Mouse (Mus musculus) lung, adult 2 months (tissue): ENCODE data around the gene Gm4353. TPM values are rescaled to one million over a fixed set of nuclear protein-coding genes. Genes with fewer than 3 reads are reported as not detected.
"Not testable (repeated sequence)": the region's sequence is repeated elsewhere in the genome, so short reads cannot be mapped to it uniquely, and the experiment has no call there.

Source experiments
- DNase-seq: peaks from one replicate; pipeline ENCODE4 v3.0.0; 2022
- H3K4me1 ChIP-seq: fragments of 200-500 bp; 2 replicates; pipeline ENCODE4 v1.6.1; 2011; ENCODE audit warnings: low read length; ENCODE audit not compliant: control insufficient read depth, insufficient read depth
- H3K4me3 ChIP-seq: fragments of 200-500 bp; replicated peaks from 2 replicates; pipeline ENCODE3; 2011; ENCODE audit warnings: low read depth, mild to moderate bottlenecking, control low read depth, low read length; ENCODE audit errors: extremely low read depth
- CTCF ChIP-seq: fragments of 200-500 bp; IDR thresholded peaks from 2 replicates; pipeline ENCODE4 v1.5.1; 2011; ENCODE audit warnings: mild to moderate bottlenecking, low read length, control low read depth; ENCODE audit not compliant: insufficient read depth
- POLR2A ChIP-seq: fragments of 200-500 bp; IDR thresholded peaks from 2 replicates; pipeline ENCODE4 v1.6.1; 2011; ENCODE audit warnings: low read depth, mild to moderate bottlenecking, control low read depth, low read length, borderline replicate concordance; ENCODE audit errors: extremely low read depth
- WGBS: fragments of 180-500 bp; shearing (Covaris S2); methylation state at CpG from one replicate; pipeline ENCODE4 v1.1.7; 2018; 5-methylcytosine and 5-hydroxymethylcytosine counted together
- polyA plus RNA-seq: library from polyadenylated mRNA; depleted of rRNA; stranded (reverse); fragments of >200 nt; gene quantifications from 2 replicates; pipeline ENCODE4 v1.2.3, GENCODE M21; 2012; rRNA removed

Gene Gm4353
- 0.16 and 0.33 TPM in 2 replicates for polyA plus RNA-seq

- H3K4me1 ChIP-seq, H3K4me3 ChIP-seq, DNase-seq: not testable (repeated sequence)
- WGBS = 95% methylated on average over 11 of the region's 11 CpGs
Measured at GRCm38 (mm10) chr7:116084366-116084765, at the start of gene Gm4353. TSS of gene Gm4353 (minus strand) at chr7:116084635.

GRCm38 (mm10) chr7:116132078-116132477 is 47.6 kb upstream of the Gm4353 start:
- peak; percentile 64 for DNase-seq
- H3K4me1 ChIP-seq = no peaks in the 10 kb centered on the region
- TF ChIP-seq POLR2A (no peak), CTCF (peak; percentile 89)
- WGBS = 7% methylated on average over 5 of the region's 5 CpGs
- no peak overlapping the region for H3K4me3 ChIP-seq

GRCm38 (mm10) chr7:116131390-116131789 is 47.0 kb upstream of the Gm4353 start:
- WGBS = 43% methylated on average over 4 of the region's 4 CpGs
- no peak for TF ChIP-seq CTCF
- TF ChIP-seq POLR2A = no peak
- no peaks in the 10 kb centered on the region for H3K4me1 ChIP-seq
- no peak overlapping the region for H3K4me3 ChIP-seq
- no peak for DNase-seq

- no peak for DNase-seq
- WGBS = 93% methylated on average over 10 of the region's 10 CpGs
- TF ChIP-seq POLR2A (no peak), CTCF (no peak)
- H3K4me1 ChIP-seq = no peaks in the 10 kb centered on the region
- no peak overlapping the region for H3K4me3 ChIP-seq
Measured at GRCm38 (mm10) chr7:116129374-116129773, 44.9 kb upstream of the Gm4353 start.

- H3K4me1 ChIP-seq = no peaks in the 10 kb centered on the region
- H3K4me3 ChIP-seq = no peak overlapping the region
- 91% methylated on average over 8 of the region's 8 CpGs for WGBS
- no peak for DNase-seq
- TF ChIP-seq CTCF (no peak), POLR2A (no peak)
Measured at GRCm38 (mm10) chr7:116128286-116128685, 43.9 kb upstream of the Gm4353 start.

- 77% methylated on average over 2 of the region's 2 CpGs for WGBS
- Histone ChIP-seq H3K4me1 (no peaks in the 10 kb centered on the region), H3K4me3 (no peak overlapping the region)
- no peak for DNase-seq
- TF ChIP-seq POLR2A = no peak
- TF ChIP-seq CTCF = no peak
Measured at GRCm38 (mm10) chr7:116127052-116127451, 42.6 kb upstream of the Gm4353 start.

GRCm38 (mm10) chr7:116125671-116126070 is 41.2 kb upstream of the Gm4353 start:
- no peak for TF ChIP-seq POLR2A
- no peak for TF ChIP-seq CTCF
- no peaks in the 10 kb centered on the region for H3K4me1 ChIP-seq
- 79% methylated on average over 7 of the region's 7 CpGs for WGBS
- no peak overlapping the region for H3K4me3 ChIP-seq
- DNase-seq = no peak

GRCm38 (mm10) chr7:116124057-116124456 is 39.6 kb upstream of the Gm4353 start:
- WGBS = 86% methylated on average over 12 of the region's 12 CpGs

GRCm38 (mm10) chr7:116123597-116123985 is 39.2 kb upstream of the Gm4353 start:
- 63% methylated on average over 2 of the region's 2 CpGs for WGBS
- TF ChIP-seq POLR2A (no peak), CTCF (no peak)
- no peak for DNase-seq
- Histone ChIP-seq H3K4me3 (no peak overlapping the region), H3K4me1 (no peaks in the 10 kb centered on the region)

More at GRCm38 (mm10) chr7:116124057-116124456, 39.6 kb upstream of the Gm4353 start:
- TF ChIP-seq POLR2A (no peak), CTCF (no peak)
- H3K4me1 ChIP-seq = no peaks in the 10 kb centered on the region
- no peak overlapping the region for H3K4me3 ChIP-seq
- no peak for DNase-seq

- no peak for DNase-seq
- H3K4me3 ChIP-seq = no peak overlapping the region
- H3K4me1 ChIP-seq = no peaks in the 10 kb centered on the region
- 66% methylated on average over 13 of the region's 13 CpGs for WGBS
- no peak for TF ChIP-seq POLR2A
- TF ChIP-seq CTCF = no peak
Measured at GRCm38 (mm10) chr7:116122981-116123596, 38.7 kb upstream of the Gm4353 start.
